Mouse (Mus musculus): ENCODE measurements at regions not wholly inside any gene's neighbourhood (a gene's known extent, or its start where the extent isn't known, plus 50 kb on each side); places are given as distances from the start of the nearest gene placed in this dataset.
"Not testable (repeated sequence)": the region's sequence is repeated elsewhere in the genome, so short reads cannot be mapped to it uniquely, and the experiment has no call there.

- not testable (repeated sequence) for DNase-seq
Observed at GRCm38 (mm10) chr5:18797606-18798005, 429.2 kb upstream of the Magi2 start.

- peak in 1 of 2 experiments; percentile 5 for DNase-seq
Observed at GRCm38 (mm10) chr5:18799511-18799910, 427.3 kb upstream of the Magi2 start.
